Mouse (Mus musculus): ENCODE measurements at regions not wholly inside any gene's neighbourhood (a gene's known extent, or its start where the extent isn't known, plus 50 kb on each side); places are given as distances from the start of the nearest gene placed in this dataset.

DNA sequence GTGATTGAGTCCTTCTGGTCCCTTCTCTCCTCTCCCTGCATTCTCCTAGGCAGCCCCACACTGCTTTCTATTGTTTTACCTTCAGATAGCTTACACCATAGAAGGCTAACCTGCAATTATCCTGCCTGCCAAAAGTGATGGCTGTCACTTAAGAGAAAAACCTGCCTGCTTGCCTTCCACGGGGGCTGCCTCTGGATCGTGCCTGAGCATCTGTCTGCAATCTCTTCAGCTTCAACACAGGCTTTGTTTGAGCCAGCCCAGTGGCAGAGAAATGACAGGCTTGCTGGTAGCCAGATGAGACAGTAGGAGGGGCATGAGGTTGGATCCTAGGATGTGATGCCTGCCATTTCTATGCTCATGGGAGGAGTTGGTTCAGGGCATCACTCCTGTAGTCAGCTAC lies 345.2 kb upstream of the Tshz3 start:
- DNase-seq: no peak

DNA sequence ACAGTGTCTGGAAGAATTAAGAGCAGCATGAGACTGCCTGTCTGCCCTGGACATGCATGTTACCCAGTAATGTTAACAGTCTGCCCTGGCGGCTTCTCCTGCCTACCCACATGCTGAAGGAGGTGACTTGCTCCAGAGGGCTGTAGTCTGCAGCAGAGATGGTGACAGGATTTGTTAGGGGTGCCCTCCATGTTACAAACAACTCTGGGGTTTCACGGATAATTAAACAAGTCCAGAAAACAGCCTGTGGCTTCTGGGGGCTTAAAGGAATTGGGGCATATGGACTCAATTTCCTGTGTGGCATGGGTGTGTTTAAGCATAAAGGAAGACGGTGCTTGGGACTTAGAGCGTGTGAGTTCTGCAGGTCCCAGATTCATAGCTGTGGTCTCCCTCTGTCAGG lies 347.3 kb upstream of the Tshz3 start:
- no peak for DNase-seq

DNA sequence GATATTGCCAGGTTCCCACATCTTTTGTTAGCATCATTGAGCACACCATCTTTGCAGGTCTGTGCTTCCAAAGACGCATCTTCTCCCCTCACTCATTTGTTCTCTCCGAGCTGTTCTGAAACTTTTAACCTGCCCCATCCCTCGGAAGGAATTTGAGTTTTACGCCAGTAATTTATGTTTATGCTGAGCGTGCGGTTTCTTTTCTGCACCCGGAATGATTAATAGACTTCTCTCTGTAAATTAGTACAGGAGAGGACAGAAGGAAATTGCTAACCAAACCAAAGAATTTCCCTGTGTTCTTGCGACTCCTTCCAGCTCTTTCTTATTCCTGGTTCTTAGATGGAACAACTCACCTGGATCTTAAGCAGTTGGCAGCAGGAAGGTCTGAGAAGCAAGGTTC lies 349.7 kb upstream of the Tshz3 start:
- DNase-seq: no peak

DNA sequence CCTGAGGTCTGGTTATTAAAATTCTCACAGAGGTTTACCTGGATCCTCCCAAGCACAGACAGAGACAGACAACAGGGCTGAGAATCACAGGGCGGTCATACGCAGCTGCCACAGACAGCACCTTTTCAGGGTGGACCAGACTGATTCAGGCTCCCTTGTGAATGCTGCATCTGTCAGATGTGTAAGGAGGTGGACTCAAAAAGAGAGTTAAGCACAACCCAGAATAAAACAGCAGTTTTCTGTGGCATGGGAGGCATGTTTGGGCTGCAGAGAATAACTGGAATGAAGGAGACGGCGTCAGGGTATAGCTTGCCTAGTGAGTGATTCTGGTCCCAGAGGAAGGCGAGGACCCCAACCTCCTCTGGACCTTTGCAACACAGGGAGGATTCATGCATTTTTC lies 363.1 kb upstream of the Tshz3 start:
- no peak for DNase-seq

DNA sequence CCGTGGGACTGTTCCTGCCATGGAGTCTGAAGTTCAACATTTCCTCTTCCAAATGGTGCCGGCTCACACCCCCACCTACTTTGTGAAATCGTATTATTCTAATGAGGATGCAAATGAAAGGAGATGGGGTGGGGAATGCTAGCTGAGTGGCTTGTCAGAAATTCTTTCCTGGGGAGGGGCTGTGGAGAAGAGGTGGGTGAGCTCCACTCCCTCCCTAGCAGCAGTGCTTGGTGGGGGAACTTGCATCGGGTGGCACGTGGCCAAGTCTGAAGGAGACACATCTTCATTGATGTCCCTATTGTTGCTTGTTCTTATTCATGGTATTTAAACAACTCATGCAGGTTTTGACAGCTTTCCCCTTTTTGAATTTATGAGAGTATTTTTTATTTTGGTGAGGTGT lies 363.8 kb upstream of the Tshz3 start:
- DNase-seq: no peak

DNA sequence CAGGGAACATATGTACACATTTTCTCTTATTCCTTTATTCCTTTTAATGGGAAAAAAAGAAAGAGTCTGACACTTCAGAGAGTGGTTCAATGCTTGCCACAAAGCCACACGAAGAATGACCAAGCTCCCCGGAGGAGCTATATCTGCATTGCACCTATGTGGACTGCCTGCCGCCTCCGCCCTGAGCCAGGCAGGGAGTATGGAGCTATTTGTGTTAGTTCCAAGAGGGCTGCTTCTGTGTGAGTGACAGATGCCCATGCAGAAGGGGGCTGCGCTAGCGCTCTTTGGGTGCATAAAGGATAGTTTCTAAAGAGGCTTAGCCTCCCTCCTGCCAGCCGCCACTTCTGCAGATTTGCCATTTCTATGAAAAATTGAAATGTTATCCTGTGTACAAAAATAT lies 365.3 kb upstream of the Tshz3 start:
- DNase-seq: no peak

DNA sequence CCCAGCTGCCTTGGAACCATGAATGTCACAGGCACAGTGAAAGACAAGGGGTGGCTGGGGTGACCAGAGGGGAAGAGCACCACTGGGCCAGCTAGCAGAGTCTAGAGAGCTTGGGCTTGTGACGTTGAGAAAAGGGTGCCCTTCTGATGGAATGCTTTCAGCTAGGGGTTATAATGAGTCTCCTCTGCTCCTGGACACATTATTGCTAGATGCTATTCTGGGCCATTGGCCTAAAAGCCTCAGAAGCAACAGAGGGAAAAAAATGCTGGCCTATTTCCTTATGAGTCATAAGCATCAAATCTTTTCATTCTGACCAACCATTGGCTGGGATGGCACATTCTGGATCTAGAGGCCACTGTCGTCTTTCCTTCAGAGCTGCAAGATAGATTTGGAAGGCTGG lies 369.8 kb upstream of the Tshz3 start:
- DNase-seq: no peak

DNA sequence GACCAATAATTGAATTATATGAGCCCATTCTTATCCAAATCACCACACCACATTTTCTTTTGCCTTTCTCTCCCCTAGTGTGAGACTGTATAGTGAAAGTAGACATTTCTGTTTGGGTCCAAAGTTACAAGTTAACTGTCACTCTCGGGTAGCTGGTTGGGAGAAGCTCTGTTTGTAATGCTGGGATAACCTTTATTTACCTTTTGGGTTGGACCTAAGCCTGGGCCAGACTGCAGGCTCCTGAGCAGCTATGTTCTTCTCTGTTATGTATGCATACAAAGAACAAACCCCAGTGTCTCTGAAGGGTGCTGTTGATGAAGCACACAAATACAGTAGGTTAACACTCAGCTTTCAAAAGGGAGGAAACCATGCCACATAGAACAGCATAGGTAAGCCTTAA lies 373.9 kb upstream of the Tshz3 start:
- no peak for DNase-seq

DNA sequence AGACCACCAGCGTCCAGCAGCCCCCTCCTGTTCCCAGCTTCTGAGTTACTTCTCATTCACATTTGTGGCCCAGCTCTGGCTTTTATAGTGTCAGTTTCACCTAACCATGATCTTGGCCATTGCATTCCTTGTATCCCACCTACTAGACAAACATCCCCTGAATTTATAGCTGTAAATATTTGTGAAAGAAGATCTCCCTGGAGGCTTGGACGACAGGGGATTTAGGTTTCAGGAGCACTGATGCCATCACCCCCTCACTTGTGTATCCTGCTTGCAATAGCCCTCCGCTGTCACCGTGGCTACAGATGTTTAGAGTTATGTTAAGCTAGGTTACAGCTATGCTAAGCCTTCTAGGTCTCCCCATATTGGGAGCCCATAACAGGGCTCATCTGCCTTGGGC lies 375.7 kb upstream of the Tshz3 start:
- no peak for DNase-seq

DNA sequence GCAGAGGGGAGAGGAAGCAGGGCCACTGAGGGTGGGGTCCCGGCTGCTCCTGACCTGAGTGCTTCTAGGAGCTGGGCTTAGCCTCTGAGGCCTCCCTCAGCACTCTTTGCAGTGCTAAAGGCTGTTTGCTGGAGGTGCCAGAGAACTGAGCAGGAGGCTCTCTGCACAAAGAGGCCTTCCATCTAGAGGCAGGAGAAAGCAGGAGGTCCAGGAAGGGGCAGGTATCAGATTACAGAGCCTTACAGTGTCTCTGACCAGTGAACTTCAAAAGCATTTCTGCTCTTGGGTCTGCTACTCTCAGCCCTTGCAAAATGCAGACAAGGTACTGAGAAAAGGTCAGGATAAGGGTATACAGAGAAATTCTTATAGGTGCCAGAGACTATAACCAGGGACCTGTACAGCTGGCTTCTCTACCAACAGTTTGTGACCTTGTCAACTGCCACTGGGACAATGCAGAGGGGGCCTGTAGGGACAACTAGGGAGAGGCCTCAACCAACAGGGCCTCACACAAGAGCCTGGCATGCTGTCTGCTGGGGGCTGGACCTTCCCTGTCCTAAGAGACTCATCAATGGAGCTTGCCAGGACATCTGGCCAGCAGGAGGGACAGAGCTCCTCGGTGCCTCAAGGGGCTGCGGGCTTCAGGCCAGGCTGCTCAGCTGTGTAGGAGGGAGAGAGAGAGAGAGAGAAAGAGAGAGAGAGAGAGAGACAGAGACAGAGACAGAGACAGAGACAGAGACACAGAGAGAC lies 380.3 kb upstream of the Tshz3 start:
- DNase-seq: no peak

DNA sequence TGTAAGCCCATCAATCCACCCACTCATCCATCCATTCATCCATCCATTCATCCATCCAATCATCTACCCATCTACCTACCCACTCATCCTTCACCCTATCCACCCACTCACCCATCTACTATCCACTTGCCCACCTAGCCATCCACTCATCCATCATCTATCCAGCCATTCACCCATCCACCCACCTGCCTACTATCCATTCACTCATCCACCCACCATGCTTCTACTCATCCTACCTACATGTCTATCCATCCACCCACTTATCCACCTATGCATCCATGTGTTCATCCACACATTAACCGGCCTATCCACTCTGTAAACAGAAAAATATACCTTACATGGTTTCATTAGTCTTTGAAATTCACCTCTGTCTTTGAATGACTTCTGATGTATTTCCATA lies 384.2 kb upstream of the Tshz3 start:
- no peak for DNase-seq

DNA sequence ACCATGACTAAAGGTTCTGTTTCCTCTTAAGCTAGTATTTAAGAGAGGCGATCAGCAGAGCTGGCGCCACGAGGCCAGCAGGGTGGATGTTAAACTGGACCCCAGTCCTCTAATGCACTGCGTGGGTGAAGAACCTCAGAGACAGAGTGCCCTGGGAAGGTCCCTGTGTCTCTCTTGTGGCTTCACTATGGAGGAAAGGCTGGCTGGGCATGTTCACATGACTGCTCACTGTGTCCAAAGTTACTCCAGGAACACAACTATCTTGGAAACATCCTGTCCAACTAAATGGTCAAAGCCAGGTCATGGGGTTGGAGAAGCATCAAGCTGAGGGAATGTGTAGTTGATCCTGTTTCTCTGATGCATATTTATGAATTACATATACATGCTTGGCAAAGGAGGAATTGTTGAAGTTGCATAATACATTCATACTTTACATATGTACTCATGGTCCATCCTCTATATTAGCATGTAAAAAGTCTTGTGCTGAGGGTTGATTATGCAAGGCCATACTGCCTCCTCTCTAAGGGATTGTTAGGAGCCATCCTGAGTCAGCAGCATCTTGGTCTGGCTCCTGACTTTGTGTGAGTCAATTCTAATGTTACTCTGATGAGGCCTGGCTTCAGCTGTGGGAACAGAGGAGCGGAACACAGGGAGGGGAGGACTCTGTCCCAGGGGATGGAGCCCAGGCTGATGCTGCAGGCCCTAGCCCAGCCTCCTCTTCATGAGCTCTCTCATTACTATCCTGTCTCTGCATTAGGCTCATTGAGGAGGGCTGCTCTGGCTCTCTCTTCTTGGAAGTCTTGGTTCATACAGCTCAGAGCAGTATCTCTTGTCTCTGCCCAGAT lies 387.9 kb upstream of the Tshz3 start:
- no peak for DNase-seq

DNA sequence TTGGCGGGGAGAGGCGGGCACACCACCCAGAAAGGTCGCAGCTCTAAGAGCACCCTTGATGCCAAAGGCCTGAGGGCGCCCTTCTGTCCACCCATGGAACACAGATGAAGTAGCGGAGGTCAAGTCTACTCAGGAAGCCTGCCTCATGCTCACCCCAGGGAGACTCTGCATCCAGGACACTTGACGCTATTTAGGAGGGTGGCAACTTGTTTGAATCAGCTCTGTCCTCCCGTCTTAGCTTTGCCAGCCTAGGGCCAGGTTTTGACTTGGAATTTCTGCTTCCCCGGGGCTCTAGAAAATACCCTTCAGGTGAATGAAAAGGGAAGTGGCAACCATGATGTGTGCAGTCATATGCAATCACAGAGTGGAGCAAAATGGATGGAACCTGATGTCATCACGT lies 389.2 kb upstream of the Tshz3 start:
- no peak for DNase-seq

DNA sequence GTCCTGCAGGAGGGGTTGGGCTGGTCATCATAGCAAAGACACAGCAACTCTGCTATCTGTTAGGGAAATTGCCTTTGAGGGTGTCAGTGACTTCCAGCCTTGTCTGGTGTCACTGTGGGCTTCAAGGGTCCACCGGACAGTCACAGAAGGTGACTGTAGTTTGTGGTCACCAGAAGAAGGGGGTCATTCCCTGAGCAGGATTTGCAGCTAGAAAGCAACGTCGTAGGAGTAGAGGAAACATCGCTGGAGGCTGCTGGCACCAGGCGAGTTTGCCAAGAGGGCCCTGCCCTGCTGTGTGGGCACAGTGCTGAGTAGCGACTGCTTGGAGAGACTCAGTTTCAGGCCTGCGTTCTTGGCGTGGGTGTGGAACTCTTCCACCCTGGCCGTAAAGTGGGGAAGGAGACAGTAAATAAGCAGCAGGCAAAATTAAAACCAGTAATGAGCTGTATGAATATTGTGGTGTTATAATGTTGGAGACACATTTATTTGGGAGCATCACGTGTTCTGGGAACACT lies 389.8 kb upstream of the Tshz3 start:
- no peak for DNase-seq

DNA sequence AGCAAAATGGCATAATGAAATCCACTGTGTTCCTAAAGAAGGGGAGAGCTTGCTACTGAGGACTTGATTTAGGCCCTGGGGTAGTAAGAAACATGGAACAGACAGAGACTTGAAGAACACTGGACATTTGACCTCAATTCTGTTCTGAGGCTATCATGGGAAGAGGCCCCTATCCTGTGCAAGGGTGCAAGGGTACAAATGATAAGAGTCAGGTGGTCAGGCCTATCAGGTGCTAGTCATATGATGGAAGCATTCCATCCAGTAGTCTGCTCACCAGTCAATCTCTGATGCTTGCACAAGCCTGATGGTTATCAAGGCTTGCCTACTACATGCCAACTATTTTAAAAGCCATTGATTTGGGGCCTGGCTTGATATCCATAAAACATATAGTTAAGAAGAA lies 420.6 kb upstream of the Tshz3 start:
- no peak for DNase-seq

DNA sequence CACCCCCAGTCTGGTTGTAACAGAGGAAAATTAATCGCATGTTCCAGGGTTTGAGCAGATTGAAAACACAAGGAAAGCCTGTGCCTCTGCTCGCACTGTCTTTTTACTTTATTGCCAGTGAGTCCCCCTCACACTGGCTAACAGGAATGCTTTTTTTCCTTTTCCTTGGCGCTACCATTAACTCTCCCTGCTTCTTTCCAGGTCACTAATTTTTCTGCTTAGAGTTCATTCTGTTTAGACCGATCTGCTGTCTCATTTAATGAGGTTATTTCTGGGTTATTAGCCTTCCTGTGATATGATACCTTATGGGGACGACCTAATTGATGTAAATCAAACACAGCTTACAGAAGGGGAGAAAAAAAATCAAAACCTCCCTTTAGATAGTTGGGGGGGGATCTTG lies 429.0 kb upstream of the Tshz3 start:
- no peak for DNase-seq

DNA sequence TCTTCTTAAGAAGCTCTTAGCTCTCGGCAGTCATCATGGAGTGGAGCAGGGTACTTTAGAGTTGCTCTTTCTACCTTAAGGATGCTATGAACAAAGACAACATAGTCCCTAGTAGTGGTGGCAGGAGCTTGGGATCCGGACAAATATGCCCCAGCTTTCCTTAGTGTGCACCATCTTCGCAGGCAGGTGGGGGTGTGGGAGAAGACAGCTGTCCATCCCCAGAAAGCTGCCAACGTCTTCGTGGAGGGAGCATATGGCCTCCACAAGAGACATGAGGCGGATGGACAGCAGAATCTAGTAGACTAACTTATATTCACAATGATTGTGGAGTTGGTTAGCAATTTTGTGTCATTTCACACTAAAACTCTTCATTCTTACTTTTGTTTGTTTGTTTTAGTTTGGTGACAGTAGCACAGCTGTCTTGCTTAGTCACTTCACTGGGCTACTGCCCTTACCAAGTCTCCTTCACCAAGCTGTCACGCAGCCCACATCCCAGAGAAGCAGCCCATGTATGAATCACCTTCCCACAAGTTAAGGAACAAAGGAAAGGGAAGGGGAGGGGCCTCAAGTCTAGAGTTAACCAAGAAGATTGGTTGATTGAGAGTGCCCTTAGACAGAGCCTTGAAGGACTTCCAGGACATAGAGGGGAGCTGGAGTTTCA lies 432.6 kb upstream of the Tshz3 start:
- no peak for DNase-seq

DNA sequence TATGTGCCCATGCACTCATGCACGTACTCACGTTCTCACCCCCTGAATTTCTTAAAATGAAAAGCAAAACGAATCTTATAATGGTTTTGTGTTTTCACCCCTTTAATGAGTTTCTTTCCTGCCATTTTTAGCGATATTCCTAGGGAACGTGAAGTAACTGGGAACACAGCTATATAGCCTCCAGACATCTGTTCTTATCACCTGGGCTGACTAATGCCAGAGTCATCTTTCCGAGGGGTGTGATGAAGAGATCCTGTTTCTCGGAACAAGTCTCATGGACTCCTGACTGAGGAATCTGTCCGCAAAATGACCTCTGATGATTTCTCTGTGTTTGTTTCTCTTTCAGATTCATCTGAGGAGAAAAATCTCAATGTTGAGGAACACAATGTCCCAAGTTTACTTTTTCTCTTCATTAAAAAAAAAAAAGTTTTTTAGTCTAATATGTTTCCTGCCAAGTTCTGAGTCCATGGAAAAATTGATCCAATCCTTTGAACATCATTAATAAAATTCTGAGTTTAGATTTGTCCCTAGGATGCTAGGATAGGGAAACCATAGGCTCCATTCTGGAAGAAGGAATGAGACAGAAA lies 435.7 kb upstream of the Tshz3 start:
- no peak for DNase-seq

DNA sequence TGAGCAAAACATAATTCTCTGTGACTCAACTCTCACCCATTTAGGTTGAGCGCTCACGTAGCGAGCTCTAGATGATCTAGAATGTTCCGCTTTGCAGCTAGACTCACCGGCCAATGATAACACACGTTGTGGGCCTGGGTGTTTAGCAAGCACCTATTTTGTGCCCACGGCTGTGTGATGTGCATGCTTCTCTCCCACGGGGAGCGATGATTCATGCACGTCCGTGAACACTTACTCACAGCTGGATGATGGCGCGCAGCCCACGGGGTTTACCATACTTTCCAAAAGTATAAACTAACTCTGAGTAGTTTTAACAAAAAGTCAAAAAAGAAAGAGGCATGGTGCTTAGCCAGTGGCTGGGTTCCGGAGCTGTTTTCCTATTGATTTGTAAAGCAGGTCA lies 440.8 kb upstream of the Tshz3 start:
- DNase-seq: no peak

DNA sequence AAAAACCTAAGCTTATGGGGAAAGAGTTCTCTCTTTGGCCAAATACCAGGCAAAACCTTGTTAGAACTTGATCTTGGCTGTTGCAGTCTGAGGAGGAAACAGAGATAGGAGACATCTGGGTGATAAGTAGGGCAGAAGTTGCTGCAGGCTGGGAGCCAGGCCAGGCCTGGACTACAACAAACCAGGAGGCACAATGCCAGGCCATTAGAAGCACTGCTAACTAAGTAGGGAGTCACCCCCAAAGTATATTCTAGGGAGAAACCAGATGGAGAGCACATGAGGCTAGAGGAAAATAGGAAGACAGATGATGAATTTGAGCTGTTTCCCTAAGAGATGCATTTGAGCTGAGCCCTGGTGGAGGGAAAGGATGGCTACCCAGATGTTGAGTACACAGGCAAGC lies 444.6 kb upstream of the Zfp507 start:
- no peak for DNase-seq

DNA sequence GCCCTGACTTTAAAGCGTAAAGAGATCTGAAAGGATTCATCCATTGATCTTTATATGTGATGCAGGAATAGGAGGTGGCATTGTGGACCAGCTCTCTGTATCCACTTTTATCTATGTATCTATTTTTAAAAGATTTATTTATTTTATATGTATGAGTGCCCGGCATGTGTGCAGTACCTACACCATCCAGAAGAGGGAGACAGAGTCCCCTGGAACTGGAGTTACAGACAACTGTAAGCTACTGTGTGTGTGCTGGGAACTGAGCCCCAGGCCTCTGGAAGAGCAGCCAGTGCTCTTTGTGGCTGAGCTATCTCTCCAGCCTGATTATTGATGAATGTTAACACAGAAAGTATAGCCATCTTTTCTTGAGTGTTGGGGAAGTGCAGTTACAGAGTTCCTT lies 433.9 kb upstream of the Zfp507 start:
- no peak for DNase-seq

DNA sequence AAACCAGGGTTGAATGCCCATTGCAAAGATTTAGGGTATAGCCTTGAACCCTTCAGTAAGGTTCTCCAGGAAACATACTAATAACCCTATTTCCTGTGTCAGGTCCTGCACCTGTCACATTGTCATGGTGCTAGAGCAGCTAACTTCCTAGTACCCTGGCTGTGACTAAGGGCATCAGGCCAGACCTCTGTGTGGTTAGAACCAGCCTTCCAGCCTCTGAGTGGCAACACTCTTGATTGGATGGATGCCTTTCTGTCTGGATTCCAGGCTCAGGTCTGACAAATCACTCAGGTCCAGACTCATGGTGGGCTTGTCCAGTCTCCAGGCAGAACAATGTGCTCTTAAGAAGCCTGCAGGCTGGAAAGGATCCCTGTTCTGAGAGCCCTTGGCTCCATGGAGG lies 426.2 kb upstream of the Zfp507 start:
- DNase-seq: no peak

DNA sequence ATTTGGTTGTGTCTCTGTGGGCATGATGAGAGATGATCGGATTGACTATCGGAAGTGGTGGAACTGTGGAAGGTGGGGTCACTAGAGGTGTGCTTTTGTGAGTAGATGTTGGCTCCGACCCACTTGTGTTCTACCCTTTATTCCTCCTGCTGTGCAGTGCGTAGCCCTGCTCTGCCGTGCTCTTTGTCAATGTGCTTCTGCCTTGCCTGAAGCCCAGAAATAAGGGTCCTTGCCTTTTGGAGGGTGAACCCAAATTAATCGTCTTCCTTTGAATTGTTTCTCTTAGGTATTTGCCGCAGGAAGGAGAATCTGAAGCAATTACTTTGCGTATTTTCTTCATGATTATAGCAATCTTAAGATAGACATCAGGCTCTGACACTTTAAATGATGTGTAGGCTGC lies 421.6 kb upstream of the Zfp507 start:
- no peak for DNase-seq

DNA sequence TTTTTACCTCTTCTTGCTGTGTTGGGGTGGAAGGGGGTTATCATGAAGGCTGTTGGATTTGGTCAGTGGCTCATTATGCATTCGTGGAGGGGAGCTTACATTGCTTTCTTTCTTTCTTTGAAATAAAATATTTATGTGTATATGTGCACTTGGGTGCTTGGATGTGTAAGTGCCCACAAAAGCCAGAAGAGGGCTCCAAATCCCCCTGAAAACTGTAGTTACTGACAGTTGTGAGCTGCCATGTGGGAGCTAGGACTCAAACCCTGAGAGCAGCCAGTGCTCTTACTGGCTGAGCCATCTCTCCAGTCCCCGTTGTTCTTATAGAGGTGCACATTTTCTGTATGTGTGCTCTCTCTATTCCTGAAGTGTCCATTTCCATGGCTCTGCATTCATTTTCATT lies 415.6 kb upstream of the Zfp507 start:
- no peak for DNase-seq
